In the genomic region with DNA sequence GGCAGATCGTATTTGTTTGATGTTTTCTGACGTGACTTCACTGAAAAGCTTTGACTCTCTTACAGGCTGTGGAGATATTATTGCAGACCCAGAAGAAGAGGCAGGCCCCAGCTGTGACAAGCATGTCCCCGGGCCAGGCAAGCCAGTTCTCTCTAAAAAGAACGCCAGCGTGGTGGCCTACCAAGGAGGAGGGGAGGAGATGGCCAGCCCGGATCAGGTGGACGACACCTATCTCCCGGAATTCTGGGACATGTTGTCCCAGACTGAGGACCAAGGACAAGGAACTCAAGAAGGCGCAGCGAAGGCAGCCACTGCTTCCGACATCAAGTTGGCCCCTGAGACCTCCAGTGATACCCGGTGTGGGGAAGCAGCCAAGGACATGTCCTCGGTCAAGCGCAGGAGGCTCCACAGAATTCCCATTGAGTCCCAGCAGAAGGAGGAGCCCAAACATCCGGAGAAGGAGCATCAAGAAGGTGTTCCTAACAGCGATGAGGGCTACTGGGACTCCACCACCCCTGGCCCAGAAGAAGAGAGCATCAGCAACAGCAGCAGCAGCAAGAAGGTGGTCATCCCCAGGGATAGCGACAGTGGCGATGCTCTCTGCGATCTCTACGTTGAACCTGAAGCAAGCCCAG, we compare ENCODE assay signal across 8 mouse cellular contexts. TPM values are rescaled to one million over a fixed set of nuclear protein-coding genes. Genes with fewer than 3 reads are reported as not detected.
A peak's percentile ranks its signal among the peaks of the same experiment; 100 is the strongest.
DNase-seq lines count a peak whose midpoint lies in the region; ATAC-seq lines count a peak whose summit lies in the region.

No protein-coding gene starts in this region.

- no peaks in the 10 kb centered on the region for H3K9me3 ChIP-seq in lung, embryonic 15.5 days
- no peaks in the 10 kb centered on the region for H3K9me3 ChIP-seq in embryonic facial prominence, embryonic 10.5 days
- no peaks in the 10 kb centered on the region for H3K9me3 ChIP-seq in intestine, embryonic 14.5 days (ENCODE audit: control insufficient read depth, low read length)
- no peaks in the 10 kb centered on the region for H3K9me3 ChIP-seq in neural tube, embryonic 13.5 days

- DNase-seq in lung, adult 18-20 months = no peak
- no peak for DNase-seq in embryonic facial prominence, embryonic 10.5 days (ENCODE audit: low spot score)
- DNase-seq in intestine, embryonic 14.5 days (ENCODE audit: low spot score) = peak; percentile 67
- no peak for DNase-seq in spleen, postnatal 10 days (ENCODE audit: low spot score in 2 of 2)
- no peak for DNase-seq in adrenal gland, adult 8-10 months
- no peak for DNase-seq in urinary bladder, adult 2 months (ENCODE audit: low spot score)

- peaks cover 39% of the 10 kb centered on the region for H3K27me3 ChIP-seq in lung, embryonic 15.5 days
- peaks cover 59% of the 10 kb centered on the region for H3K27me3 ChIP-seq in embryonic facial prominence, embryonic 10.5 days (replicated peaks; ENCODE audit: low read depth, poor library complexity, severe bottlenecking)
- H3K27me3 ChIP-seq in intestine, embryonic 14.5 days (replicated peaks; ENCODE audit: control insufficient read depth, insufficient read depth, low read length) = peaks cover 26% of the 10 kb centered on the region
- H3K27me3 ChIP-seq in neural tube, embryonic 13.5 days = peaks cover 6% of the 10 kb centered on the region; the same call in 1 of the 2 replicates

- peak overlapping the region; percentile 91 for H3K4me2 ChIP-seq in lung, embryonic 15.5 days
- peak overlapping the region; percentile 93 for H3K4me2 ChIP-seq in intestine, embryonic 14.5 days (ENCODE audit: low read length)
- H3K4me2 ChIP-seq in neural tube, embryonic 13.5 days = peak overlapping the region; percentile 94

- WGBS in lung, embryonic 15.5 days = 51% methylated on average over 20 of the region's 20 CpGs
- 50% methylated on average over 20 of the region's 20 CpGs for WGBS in embryonic facial prominence, embryonic 10.5 days
- WGBS in intestine, embryonic 14.5 days = 48% methylated on average over 20 of the region's 20 CpGs
- WGBS in neural tube, embryonic 13.5 days = 44% methylated on average over 20 of the region's 20 CpGs

- no peaks in the 10 kb centered on the region for H3K36me3 ChIP-seq in lung, embryonic 15.5 days
- 0 out of 2 replicates have a peak, but pooled peaks cover 6% of the 10 kb centered on the region for H3K36me3 ChIP-seq in embryonic facial prominence, embryonic 10.5 days (replicated peaks)
- no peaks in the 10 kb centered on the region for H3K36me3 ChIP-seq in intestine, embryonic 14.5 days (ENCODE audit: control insufficient read depth, insufficient read depth, low read length)
- H3K36me3 ChIP-seq in neural tube, embryonic 13.5 days = no peaks in the 10 kb centered on the region

- H3K27ac ChIP-seq in lung, embryonic 15.5 days = no peak overlapping the region
- peak overlapping the region; percentile 86; the same call in 1 of the 2 replicates for H3K27ac ChIP-seq in embryonic facial prominence, embryonic 10.5 days (replicated peaks)
- H3K27ac ChIP-seq in intestine, embryonic 14.5 days (ENCODE audit: low read depth) = no peak overlapping the region
- H3K27ac ChIP-seq in neural tube, embryonic 13.5 days (replicated peaks) = peak overlapping the region; percentile 97

- no peak for ATAC-seq in lung, embryonic 15.5 days (ENCODE audit: borderline replicate concordance, extremely low read depth, low FRiP score, low TSS enrichment)
- no peak for ATAC-seq in intestine, embryonic 14.5 days (replicated peaks; ENCODE audit: low FRiP score, low TSS enrichment, low read depth)
- ATAC-seq in neural tube, embryonic 13.5 days (ENCODE audit: low read depth) = no peak

- H3K4me3 ChIP-seq in lung, embryonic 15.5 days = peak overlapping the region; percentile 51
- H3K4me3 ChIP-seq in embryonic facial prominence, embryonic 10.5 days = peak overlapping the region; percentile 74
- H3K4me3 ChIP-seq in intestine, embryonic 14.5 days (ENCODE audit: low read depth, low read length) = peak overlapping the region; percentile 57
- peak overlapping the region; percentile 76 for H3K4me3 ChIP-seq in neural tube, embryonic 13.5 days

- 0 out of 2 replicates have a peak overlapping the region, but pooled peaks have one; percentile 43 for H3K9ac ChIP-seq in lung, embryonic 15.5 days
- peak overlapping the region; percentile 62 for H3K9ac ChIP-seq in intestine, embryonic 14.5 days (ENCODE audit: low read length)
- H3K9ac ChIP-seq in neural tube, embryonic 13.5 days = peak overlapping the region; percentile 96

- peaks cover 10% of the 10 kb centered on the region for H3K4me1 ChIP-seq in lung, embryonic 15.5 days
- peaks cover 31% of the 10 kb centered on the region for H3K4me1 ChIP-seq in embryonic facial prominence, embryonic 10.5 days
- H3K4me1 ChIP-seq in intestine, embryonic 14.5 days (replicated peaks; ENCODE audit: control insufficient read depth, insufficient read depth, low read length) = 0 out of 2 replicates have a peak, but pooled peaks cover 3% of the 10 kb centered on the region
- peaks cover 60% of the 10 kb centered on the region for H3K4me1 ChIP-seq in neural tube, embryonic 13.5 days (replicated peaks)

RNA-seq across cellular contexts. Expression of a gene that starts 6.4 kb away (rescaled TPM):
- polyA plus RNA-seq in lung, embryonic 15.5 days (2015; fragmentation: Nextera tagmentation; extraction: Ambion mirVana) = 1.4 TPM in 2 replicates
- polyA plus RNA-seq in embryonic facial prominence, embryonic 10.5 days (2016; fragmentation: Nextera tagmentation; extraction: Ambion mirVana) = 4.5 and 4.9 TPM in 2 replicates
- polyA plus RNA-seq in intestine, embryonic 14.5 days (2014; fragmentation: Nextera tagmentation; extraction: Ambion mirVana) = 1.4 and 1.5 TPM in 2 replicates
- 26.7 and 28.5 TPM in 2 replicates for polyA plus RNA-seq in neural tube, embryonic 13.5 days (2015; fragmentation: Nextera tagmentation; extraction: Ambion mirVana)
- 1 to 10 TPM; 4.4 to 5.9 (median 4.6) TPM for total RNA-seq in adrenal gland, adult 8-10 months (2022)
- 0.15 and 0.18 TPM in 2 replicates for polyA plus RNA-seq in urinary bladder, adult 2 months (2012; rRNA removed)

Comparison
In these comparisons a context has a peak if more than half of its experiments do, and no peak if none do; other contexts are left out.
1. H3K27ac ChIP-seq: peak in embryonic facial prominence, embryonic 10.5 days (single experiment) and neural tube, embryonic 13.5 days (single experiment); none in lung, embryonic 15.5 days (single experiment) and intestine, embryonic 14.5 days (single experiment).
2. H3K9ac ChIP-seq: peak in every context shown above with its lines; median percentile 96 in neural tube, embryonic 13.5 days; 62 in intestine, embryonic 14.5 days; 43 in lung, embryonic 15.5 days.
3. Peak in every context shown above with its lines, with median percentiles within 50 percentile points of each other: H3K4me2 ChIP-seq and H3K4me3 ChIP-seq.